Mouse (Mus musculus) heart, adult 2 months (tissue): Measurements from ENCODE around the gene Cbl. TPM values are rescaled to one million over a fixed set of nuclear protein-coding genes. Genes with fewer than 3 reads are reported as not detected.

ENCODE experiments used
- DNase-seq, 2 experiments: peaks; one replicate each; pipeline ENCODE4 v3.0.0; 2021
- H3K27ac ChIP-seq: fragments of 200-600 bp; 2 replicates; pipeline ENCODE4 v1.8.1; 2022
- H3K27me3 ChIP-seq: fragments of 200-500 bp; 2 replicates; pipeline ENCODE4 v1.6.1; 2012; ENCODE audit warnings: mild to moderate bottlenecking, low read length, inconsistent platforms, mixed read lengths; ENCODE audit not compliant: control insufficient read depth, insufficient read depth
- H3K36me3 ChIP-seq: fragments of 200-500 bp; 2 replicates; pipeline ENCODE4 v1.6.1; 2012; ENCODE audit warnings: low read length, inconsistent platforms; ENCODE audit not compliant: control insufficient read depth, insufficient read depth
- H3K4me1 ChIP-seq: fragments of 200-500 bp; 2 replicates; pipeline ENCODE4 v1.6.1; 2011; ENCODE audit warnings: low read length; ENCODE audit not compliant: control insufficient read depth, insufficient read depth
- H3K4me3 ChIP-seq: fragments of 200-600 bp; 2 replicates; pipeline ENCODE4 v1.8.1; 2022
- H3K79me2 ChIP-seq: fragments of 200-500 bp; replicated peaks from 2 replicates; pipeline ENCODE4 v1.6.1; 2012; ENCODE audit warnings: mild to moderate bottlenecking, inconsistent platforms, low read length, moderate library complexity, mixed read lengths; ENCODE audit not compliant: control insufficient read depth, insufficient read depth
- H3K9ac ChIP-seq: fragments of 200-500 bp; 2 replicates; pipeline ENCODE4 v1.6.1; 2012; ENCODE audit warnings: low read depth, mild to moderate bottlenecking, control low read depth, inconsistent platforms, low read length, mixed read lengths
- CTCF ChIP-seq: fragments of 200-600 bp; IDR thresholded peaks from 2 replicates; pipeline ENCODE4 v1.8.1; 2022; ENCODE audit warnings: antibody characterized with exemption, mild to moderate bottlenecking, moderate library complexity
- EP300 ChIP-seq: fragments of 200-500 bp; IDR thresholded peaks from 2 replicates; pipeline ENCODE4 v1.6.1; 2011; ENCODE audit warnings: low read depth, low read length, control low read depth; ENCODE audit not compliant: insufficient read depth
- POLR2A ChIP-seq: fragments of 200-500 bp; IDR thresholded peaks from 2 replicates; pipeline ENCODE4 v1.6.1; 2011; ENCODE audit warnings: mild to moderate bottlenecking, low read depth, low read length, control low read depth; ENCODE audit not compliant: insufficient read depth
- WGBS: fragments of 180-500 bp; shearing (Covaris S2); methylation state at CpG from one replicate; pipeline ENCODE4 v1.1.7; 2018; 5-methylcytosine and 5-hydroxymethylcytosine counted together
- intact Hi-C: fragments of 180-260 bp; cut with DNase I; formaldehyde crosslinking; loops from one replicate; pipeline ENCODE4 v1.15.1; 2025
- polyA plus RNA-seq: library from polyadenylated mRNA; depleted of rRNA; stranded (reverse); fragments of >200 nt; gene quantifications from 2 replicates; pipeline ENCODE4 v1.2.3, GENCODE M21; 2012
- total RNA-seq, 2 experiments: library from RNA; stranded (reverse); gene quantifications; 2 replicates each; pipeline ENCODE4 v1.2.3; 2021

The Cbl gene
- total and polyA plus RNA-seq, 3 experiments, result 5.0 to 18.7 (median 17.8) TPM

GRCm38 (mm10) chr9:44178811-44179210 is 55.0 kb downstream of the Cbl start:
- H3K79me2 ChIP-seq, result peaks cover 4% of the 10 kb centered on the region
- no peak for DNase-seq
- H3K36me3 ChIP-seq, result peaks cover 14% of the 10 kb centered on the region
- no peak overlapping the region for H3K4me3 ChIP-seq
- no peak overlapping the region for H3K27ac ChIP-seq
- H3K9ac ChIP-seq, result no peak overlapping the region
- intact Hi-C loops, result no loop called here
- whole genome bisulfite sequencing, result 96% methylated on average over 12 of the region's 12 CpGs
- TF ChIP-seq CTCF (no peak), EP300 (no peak), POLR2A (no peak)
- H3K27me3 ChIP-seq, result no peaks in the 10 kb centered on the region
- H3K4me1 ChIP-seq, result peaks cover 19% of the 10 kb centered on the region

DNA sequence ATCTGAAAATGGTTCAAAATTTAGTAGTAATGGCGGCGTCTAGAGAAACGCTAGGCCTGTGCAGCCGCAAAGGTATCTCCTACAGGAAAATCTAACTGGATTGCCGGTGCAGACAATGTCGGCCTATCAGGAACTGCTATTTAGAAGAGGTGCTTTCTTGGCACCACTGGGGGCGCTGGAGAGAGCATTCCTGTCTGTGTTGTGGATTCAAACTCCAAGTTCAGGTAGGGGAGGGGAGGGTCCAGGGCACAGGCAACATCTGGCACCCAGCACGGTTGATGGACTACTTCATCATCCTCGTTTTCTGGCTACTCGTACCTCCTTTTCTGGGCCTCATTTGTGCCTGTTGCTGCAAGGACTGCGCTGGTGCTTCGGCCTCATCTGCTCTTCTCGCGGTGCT is 55.5 kb downstream of the Cbl start:
- H3K27ac ChIP-seq, result no peak overlapping the region
- H3K36me3 ChIP-seq, result peaks cover 14% of the 10 kb centered on the region
- DNase-seq, result no peak
- no peak for TF ChIP-seq EP300
- TF ChIP-seq CTCF, result peak; percentile 57
- no peak for TF ChIP-seq POLR2A
- WGBS, result 87% methylated on average over 14 of the region's 14 CpGs
- no peaks in the 10 kb centered on the region for H3K27me3 ChIP-seq
- peaks cover 4% of the 10 kb centered on the region for H3K79me2 ChIP-seq
- no peak overlapping the region for H3K9ac ChIP-seq
- intact Hi-C loops, result no loop called here
- H3K4me1 ChIP-seq, result peaks cover 19% of the 10 kb centered on the region
- no peak overlapping the region for H3K4me3 ChIP-seq

- TF ChIP-seq EP300, result no peak
- no peak for TF ChIP-seq POLR2A
- no peak for TF ChIP-seq CTCF
- 68% methylated on average over 2 of the region's 2 CpGs for WGBS
- no peak overlapping the region for H3K4me3 ChIP-seq
- H3K36me3 ChIP-seq, result peaks cover 14% of the 10 kb centered on the region
- H3K27me3 ChIP-seq, result no peaks in the 10 kb centered on the region
- peaks cover 19% of the 10 kb centered on the region for H3K4me1 ChIP-seq
- H3K27ac ChIP-seq, result no peak overlapping the region
- DNase-seq, result no peak
- intact Hi-C loops, result no loop called here
- peaks cover 4% of the 10 kb centered on the region for H3K79me2 ChIP-seq
- no peak overlapping the region for H3K9ac ChIP-seq
These were observed 56.4 kb downstream of the Cbl start for GRCm38 (mm10) chr9:44177405-44177804.

- H3K9ac ChIP-seq, result peak overlapping the region; percentile 47
- WGBS, result 23% methylated on average over 1 of the region's 1 CpGs
- H3K27me3 ChIP-seq, result no peaks in the 10 kb centered on the region
- DNase-seq, result no peak
- intact Hi-C loops, result no loop called here
- H3K27ac ChIP-seq, result peak overlapping the region; percentile 61; the same call in 1 of the 2 replicates
- H3K4me1 ChIP-seq, result peaks cover 14% of the 10 kb centered on the region
- peaks cover 4% of the 10 kb centered on the region; the same call in 1 of the 2 replicates for H3K36me3 ChIP-seq
- H3K4me3 ChIP-seq, result no peak overlapping the region
- H3K79me2 ChIP-seq, result peaks cover 4% of the 10 kb centered on the region
- TF ChIP-seq CTCF (no peak), EP300 (no peak), POLR2A (no peak)
These were observed 57.9 kb downstream of the Cbl start for GRCm38 (mm10) chr9:44175957-44176356.

DNA sequence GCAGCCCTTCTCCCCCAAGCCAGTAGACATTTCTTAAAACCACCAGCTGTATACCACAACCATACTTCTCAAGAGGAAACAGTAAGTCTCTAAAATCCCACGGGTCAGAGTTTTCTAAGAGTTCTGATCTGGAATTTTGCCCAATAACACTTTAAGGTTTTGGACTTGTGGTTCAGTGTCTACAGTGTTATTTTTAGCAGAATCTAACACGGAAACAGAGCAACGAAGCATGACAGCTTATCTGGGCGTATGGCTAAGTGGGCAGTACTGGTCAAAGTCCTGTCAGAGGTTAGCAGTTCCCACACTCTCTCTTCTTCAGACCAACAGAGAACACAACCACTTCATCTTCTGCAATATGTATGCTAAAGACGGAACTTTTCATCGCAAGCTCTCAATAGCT is 58.3 kb downstream of the Cbl start:
- TF ChIP-seq EP300 (0 out of 2 replicates have a peak, but pooled peaks have one; percentile 34), POLR2A (0 out of 2 replicates have a peak, but pooled peaks have one; percentile 25), CTCF (no peak)
- intact Hi-C loops, result no loop called here
- Histone ChIP-seq H3K79me2 (peaks cover 4% of the 10 kb centered on the region), H3K4me1 (peaks cover 13% of the 10 kb centered on the region), H3K36me3 (peaks cover 4% of the 10 kb centered on the region; the same call in 1 of the 2 replicates), H3K27ac (peak overlapping the region; percentile 61; the same call in 1 of the 2 replicates), H3K9ac (no peak overlapping the region; the same call in 1 of the 2 replicates), H3K27me3 (no peaks in the 10 kb centered on the region), H3K4me3 (no peak overlapping the region)
- DNase-seq, result no peak
- WGBS, result 10% methylated on average over 6 of the region's 6 CpGs

GRCm38 (mm10) chr9:44170691-44171151 is 63.1 kb downstream of the Cbl start:
- intact Hi-C loops, result loop anchor here (2.0 kb wide), 1 partner anchor 62 kb away; no protein-coding TSS in a partner anchor
- H3K4me3 ChIP-seq, result no peak overlapping the region
- peak overlapping the region; percentile 54 for H3K27ac ChIP-seq
- peaks cover 12% of the 10 kb centered on the region for H3K4me1 ChIP-seq
- DNase-seq, result peak; percentile 46 to 58
- H3K79me2 ChIP-seq, result no peaks in the 10 kb centered on the region
- H3K36me3 ChIP-seq, result peaks cover 14% of the 10 kb centered on the region; the same call in 1 of the 2 replicates
- no peaks in the 10 kb centered on the region for H3K27me3 ChIP-seq
- peak; percentile 83 for TF ChIP-seq EP300
- TF ChIP-seq CTCF, result no peak
- no peak for TF ChIP-seq POLR2A
- H3K9ac ChIP-seq, result peak overlapping the region; percentile 15; the same call in 1 of the 2 replicates
- 43% methylated on average over 3 of the region's 3 CpGs for WGBS
